Mouse (Mus musculus) yolk sac, embryonic 10.5 days (tissue): ENCODE results near the gene Sec31a.

Source experiments
- DNase-seq: peaks from one replicate; pipeline ENCODE4 v3.0.0-alpha.2; 2017; ENCODE audit warnings: low spot score

Sec31a gene

GRCm38 (mm10) chr5:100408485-100408884 is 7.5 kb downstream of the Sec31a start:
- no peak for DNase-seq

- DNase-seq, result no peak
Measured at GRCm38 (mm10) chr5:100396753-100397152, 19.3 kb downstream of the Sec31a start.

GRCm38 (mm10) chr5:100393681-100394080 is 22.4 kb downstream of the Sec31a start:
- DNase-seq, result no peak

GRCm38 (mm10) chr5:100392436-100392955 is 23.5 kb downstream of the Sec31a start:
- no peak for DNase-seq

GRCm38 (mm10) chr5:100383782-100384510 is 32.1 kb downstream of the Sec31a start:
- no peak for DNase-seq

GRCm38 (mm10) chr5:100381094-100381493 is 34.9 kb downstream of the Sec31a start:
- no peak for DNase-seq

- DNase-seq, result peak; percentile 69
Measured at GRCm38 (mm10) chr5:100380277-100380676, 35.8 kb downstream of the Sec31a start.

- DNase-seq, result no peak
Measured at GRCm38 (mm10) chr5:100378981-100379380, 37.1 kb downstream of the Sec31a start.

- DNase-seq, result no peak
Measured at GRCm38 (mm10) chr5:100378211-100378610, 37.8 kb downstream of the Sec31a start.

- DNase-seq, result peak; percentile 81
Measured at GRCm38 (mm10) chr5:100377376-100377775, 38.7 kb downstream of the Sec31a start.

- no peak for DNase-seq
Measured at GRCm38 (mm10) chr5:100374703-100375102, 41.3 kb downstream of the Sec31a start.

- peak; percentile 34 for DNase-seq
Measured at GRCm38 (mm10) chr5:100373952-100374351, 42.1 kb downstream of the Sec31a start.

- no peak for DNase-seq
Measured at GRCm38 (mm10) chr5:100370919-100371318, 45.1 kb downstream of the Sec31a start.

- DNase-seq, result no peak
Measured at GRCm38 (mm10) chr5:100369825-100370459, 46.1 kb downstream of the Sec31a start.

GRCm38 (mm10) chr5:100369093-100369492 is 46.9 kb downstream of the Sec31a start:
- no peak for DNase-seq

- DNase-seq, result no peak
Measured at GRCm38 (mm10) chr5:100368527-100368926, 47.5 kb downstream of the Sec31a start.

- no peak for DNase-seq
Measured at GRCm38 (mm10) chr5:100367051-100367450, 49.0 kb downstream of the Sec31a start.

GRCm38 (mm10) chr5:100360296-100360695 is 55.7 kb downstream of the Sec31a start:
- no peak for DNase-seq

- DNase-seq, result no peak
Measured at GRCm38 (mm10) chr5:100358334-100358733, 57.7 kb downstream of the Sec31a start.

GRCm38 (mm10) chr5:100354644-100355043 is 61.4 kb downstream of the Sec31a start:
- no peak for DNase-seq

- DNase-seq, result no peak
Measured at GRCm38 (mm10) chr5:100352986-100353848, 62.8 kb downstream of the Sec31a start.

GRCm38 (mm10) chr5:100350907-100351456 is 65.1 kb downstream of the Sec31a start:
- no peak for DNase-seq
